Mouse (Mus musculus) bone marrow, adult 2 months (tissue): ENCODE results near the gene Pqlc3.

Experiments used
- CTCF ChIP-seq: fragments of 200-500 bp; IDR thresholded peaks from 2 replicates; pipeline ENCODE4 v1.5.1; 2011; ENCODE audit warnings: low read length, control low read depth; ENCODE audit not compliant: control insufficient read depth, insufficient read depth
- POLR2A ChIP-seq: fragments of 200-500 bp; IDR thresholded peaks from 2 replicates; pipeline ENCODE4 v1.6.1; 2011; ENCODE audit warnings: low read depth, mild to moderate bottlenecking, control low read depth, low read length, borderline replicate concordance; ENCODE audit not compliant: control insufficient read depth

- TF ChIP-seq POLR2A (no peak), CTCF (no peak)
Observed at GRCm38 (mm10) chr12:17043311-17043710, 43.1 kb upstream of the Pqlc3 start.
